Mouse (Mus musculus): ENCODE data around the gene Nepn.
"Not testable (repeated sequence)": the region's sequence is repeated elsewhere in the genome, so short reads cannot be mapped to it uniquely, and the experiment has no call there.

DNA sequence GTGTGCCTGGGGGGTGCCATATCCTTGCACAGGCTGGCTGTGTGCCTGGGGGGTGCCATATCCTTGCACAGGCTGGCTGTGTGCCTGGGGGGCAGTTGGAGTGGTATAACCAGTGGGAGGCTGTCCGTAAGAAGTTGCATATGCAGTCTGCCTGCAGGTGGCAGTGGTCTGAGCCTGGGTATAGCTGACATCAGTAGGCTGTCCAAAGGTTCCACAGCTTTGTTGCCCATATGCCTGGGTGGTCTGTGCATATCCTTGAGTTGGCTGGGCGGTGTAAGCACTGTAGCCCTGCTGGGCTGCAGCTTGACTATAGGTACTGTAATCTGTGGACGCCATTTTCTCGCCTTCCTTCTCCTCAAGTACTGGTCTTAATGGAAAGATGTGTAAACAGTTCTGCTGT is 45.4 kb upstream of the Nepn start:
- peak; percentile 38 for TF ChIP-seq CTCF (IDR thresholded peaks at IDR 0.05)
- not testable (repeated sequence) for TF ChIP-seq EP300 (IDR thresholded peaks at IDR 0.05)
